Mouse (Mus musculus): ENCODE measurements at regions not wholly inside any gene's neighbourhood (a gene's known extent, or its start where the extent isn't known, plus 50 kb on each side); places are given as distances from the start of the nearest gene placed in this dataset.
"Not testable (repeated sequence)": the region's sequence is repeated elsewhere in the genome, so short reads cannot be mapped to it uniquely, and the experiment has no call there.

DNA sequence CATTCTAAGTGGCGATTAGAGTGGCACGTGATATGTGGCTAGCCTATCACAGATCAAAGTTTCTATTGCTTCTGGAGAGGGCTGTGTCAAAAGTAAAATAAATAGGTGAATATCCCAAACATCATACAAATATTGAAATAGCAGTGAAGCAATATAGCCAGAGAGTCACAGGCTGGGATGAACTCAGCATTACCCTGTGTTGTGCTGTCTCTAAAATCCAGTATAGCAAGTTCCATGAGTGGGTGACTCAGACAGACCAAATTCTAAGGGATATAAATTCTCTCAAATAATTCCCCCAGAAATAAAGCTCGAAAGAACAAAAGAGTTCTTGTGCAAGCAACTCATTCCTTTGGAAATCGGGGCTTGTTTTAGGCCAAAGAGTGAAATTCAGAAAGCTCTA is 943.2 kb downstream of the Diaph3 start:
- DNase-seq (ENCODE audit: low spot score) = no peak

DNA sequence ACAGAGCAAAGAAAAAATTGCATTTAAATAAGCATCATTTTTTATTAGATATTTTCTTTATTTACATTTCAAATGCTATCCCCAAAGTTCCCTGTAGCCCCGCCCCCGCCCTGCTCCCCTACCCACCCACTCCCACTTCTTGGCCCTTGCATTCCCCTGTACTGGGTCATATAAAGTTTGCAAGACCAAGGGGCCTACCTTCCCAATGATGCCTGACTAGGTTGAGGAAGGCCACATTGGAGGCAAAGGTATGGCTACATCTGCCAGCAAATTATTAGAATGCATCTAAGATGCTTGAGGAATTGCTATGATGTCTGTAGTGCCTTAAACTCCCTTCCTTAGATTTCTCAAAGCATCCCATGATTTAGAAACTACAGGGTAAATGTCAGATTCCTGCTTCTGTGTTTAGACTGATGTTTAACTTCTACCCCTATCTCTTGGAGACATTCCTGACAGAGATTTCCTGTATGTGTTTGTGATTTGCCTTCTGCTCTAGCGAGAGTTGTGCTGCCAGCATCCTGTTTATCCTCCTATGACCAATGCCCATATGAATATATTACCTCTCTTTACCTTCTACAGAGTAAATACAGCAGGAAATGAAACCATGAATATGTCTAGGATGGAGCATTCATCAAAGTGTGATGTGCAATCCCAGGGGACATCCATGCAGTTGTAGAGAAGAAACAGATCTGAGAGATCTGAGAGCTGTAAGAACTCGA is 956.2 kb downstream of the Diaph3 start:
- no peak for DNase-seq (ENCODE audit: low spot score)

DNA sequence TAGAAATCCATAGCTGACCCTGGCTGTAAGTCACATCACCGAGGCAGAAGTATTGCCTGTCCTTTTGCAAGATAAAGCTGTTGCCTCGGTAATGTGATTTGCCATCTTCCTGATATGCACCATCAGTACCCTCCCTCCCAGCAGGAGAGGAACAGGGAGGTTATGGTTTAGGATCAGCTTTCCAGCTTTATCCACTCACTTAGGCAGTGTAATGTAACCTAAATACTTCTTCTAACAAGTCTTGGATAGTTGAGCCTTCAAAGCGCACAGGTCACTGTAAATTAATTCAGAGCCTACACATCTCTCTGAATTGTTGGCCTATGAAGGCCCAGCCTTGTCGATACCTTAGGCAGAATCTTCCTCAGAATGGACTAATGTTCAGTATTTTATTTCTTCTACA is 962.5 kb downstream of the Diaph3 start:
- DNase-seq (ENCODE audit: low spot score) = no peak

GRCm38 (mm10) chr14:86171118-86171517 is 969.9 kb downstream of the Diaph3 start:
- DNase-seq (ENCODE audit: low spot score) = no peak

- DNase-seq (ENCODE audit: low spot score) = peak; percentile 79
Observed at GRCm38 (mm10) chr14:86159151-86159550, 981.9 kb downstream of the Diaph3 start.

- DNase-seq (ENCODE audit: low spot score) = no peak
Observed at GRCm38 (mm10) chr14:86154688-86155087, 986.3 kb downstream of the Diaph3 start.

DNA sequence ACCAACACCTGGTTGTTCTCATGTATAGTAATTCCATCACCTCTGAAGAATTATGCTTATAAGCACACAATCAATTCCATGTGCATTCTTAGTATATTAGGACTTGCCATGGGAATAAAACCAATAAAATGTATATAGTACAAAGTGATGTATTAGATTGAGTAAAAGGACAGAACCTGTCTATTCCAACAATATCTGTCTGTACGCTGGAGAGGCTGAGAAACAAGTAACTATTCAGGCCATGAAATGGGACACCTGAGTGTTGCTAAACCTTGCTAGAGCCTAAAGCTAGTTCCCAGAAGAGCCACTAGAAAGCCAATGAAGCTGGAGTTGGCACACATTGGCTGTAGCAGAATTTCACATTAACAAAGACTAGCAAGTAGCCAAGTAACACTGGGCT is 989.8 kb downstream of the Diaph3 start:
- DNase-seq (ENCODE audit: low spot score) = no peak

- DNase-seq (ENCODE audit: low spot score) = no peak
Observed at GRCm38 (mm10) chr14:86150329-86150866, 990.6 kb downstream of the Diaph3 start.

- DNase-seq (ENCODE audit: low spot score) = no peak
Observed at GRCm38 (mm10) chr14:86115254-86116057, 1025.6 kb downstream of the Diaph3 start.

- no peak for DNase-seq (ENCODE audit: low spot score)
Observed at GRCm38 (mm10) chr14:86101497-86101896, 1039.5 kb downstream of the Diaph3 start.

- DNase-seq (ENCODE audit: low spot score) = no peak
Observed at GRCm38 (mm10) chr14:86070313-86071100, 1070.5 kb downstream of the Diaph3 start.

- DNase-seq (ENCODE audit: low spot score) = no peak
Observed at GRCm38 (mm10) chr14:86069329-86069728, 1071.7 kb downstream of the Diaph3 start.

- DNase-seq (ENCODE audit: low spot score) = no peak
Observed at GRCm38 (mm10) chr14:86067743-86068142, 1073.3 kb downstream of the Diaph3 start.

DNA sequence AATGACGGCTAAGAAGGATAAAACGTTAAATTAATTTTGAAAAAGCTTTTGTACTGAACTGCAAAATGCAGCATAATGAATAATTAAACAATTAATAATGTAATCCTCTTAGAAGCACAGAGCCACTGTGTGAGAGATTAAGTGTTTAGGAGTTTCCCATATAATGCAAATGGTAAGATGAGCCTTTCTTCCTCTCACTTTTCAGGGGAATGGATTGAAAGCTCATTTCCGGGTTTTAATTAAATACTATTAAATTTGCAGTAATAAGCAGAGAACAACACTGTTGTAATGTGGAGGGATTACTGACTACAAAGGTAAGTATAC is 1077.5 kb downstream of the Diaph3 start:
- DNase-seq (ENCODE audit: low spot score) = no peak

- peak; percentile 11 for DNase-seq (ENCODE audit: low spot score)
Observed at GRCm38 (mm10) chr14:86062885-86063619, 1078.0 kb downstream of the Diaph3 start.

GRCm38 (mm10) chr14:86056991-86057390 is 1084.0 kb downstream of the Diaph3 start:
- DNase-seq (ENCODE audit: low spot score) = peak; percentile 8

DNA sequence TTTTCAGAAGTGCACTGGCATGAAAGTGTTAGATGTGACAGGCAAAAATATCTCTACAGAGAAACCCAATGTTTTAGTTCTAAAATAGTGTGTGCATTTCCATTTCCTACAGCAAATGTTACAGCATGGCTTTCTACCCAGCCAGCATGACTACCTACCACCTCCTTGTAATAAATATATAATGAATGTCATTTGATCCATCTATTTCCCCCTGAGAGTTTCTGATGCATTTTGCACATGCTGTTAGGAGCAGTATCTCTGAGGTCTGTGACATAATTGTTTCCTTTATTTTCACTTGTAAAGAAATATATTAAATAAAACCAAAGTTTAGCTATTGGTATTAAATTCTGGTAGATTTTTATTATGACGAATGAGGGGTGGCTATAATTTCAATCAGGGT is 1086.4 kb downstream of the Diaph3 start:
- no peak for DNase-seq (ENCODE audit: low spot score)

GRCm38 (mm10) chr14:86029401-86029800 is 1111.6 kb downstream of the Diaph3 start:
- DNase-seq (ENCODE audit: low spot score) = no peak

GRCm38 (mm10) chr14:86017611-86018010 is 1123.4 kb downstream of the Diaph3 start:
- DNase-seq (ENCODE audit: low spot score) = not testable (repeated sequence)

Data from layer of hippocampus, adult 11-12 months (tissue).